Mouse (Mus musculus) monocyte, adult 5-6 weeks (primary cell): ENCODE results near the gene Fam178b. TPM values are rescaled to one million over a fixed set of nuclear protein-coding genes. Genes with fewer than 3 reads are reported as not detected.

Experiments
- ATAC-seq: fragments of 153-309, 156-312 bp; replicated peaks from 2 replicates; pipeline ENCODE4 v1.8.0; 2017; ENCODE audit warnings: mild to moderate bottlenecking; ENCODE audit not compliant: low TSS enrichment, insufficient number of reproducible peaks, severe bottlenecking, poor library complexity, low FRiP score
- total RNA-seq: library from RNA; stranded (forward); fragments of 200-1000, 200-491, 200-594 nt; gene quantifications from 3 replicates; pipeline ENCODE4 v1.2.3, GENCODE M21; 2017

The Fam178b gene
- total RNA-seq, 1 experiment from 2014 or later: not detected

DNA sequence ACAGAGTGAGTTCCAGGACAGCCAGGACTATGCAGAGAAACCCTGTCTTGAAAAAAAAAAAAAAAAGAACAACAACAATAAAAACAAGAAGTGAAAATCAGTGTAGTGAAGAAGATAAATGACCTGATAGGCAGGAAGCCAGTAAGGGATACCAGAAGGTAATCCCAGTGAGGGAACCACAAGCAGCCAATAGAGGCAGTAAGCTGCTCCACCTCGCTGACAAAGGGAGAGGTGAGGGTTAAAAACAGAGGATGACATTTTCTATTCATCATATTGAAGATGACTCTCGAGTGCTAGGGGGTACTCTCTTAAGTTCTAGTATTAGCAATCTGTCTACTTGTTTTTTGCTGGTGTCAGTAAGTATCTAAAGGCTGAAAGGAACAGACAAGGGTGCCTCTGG, 84.6 kb downstream of the Fam178b start:
- no peak for ATAC-seq

DNA sequence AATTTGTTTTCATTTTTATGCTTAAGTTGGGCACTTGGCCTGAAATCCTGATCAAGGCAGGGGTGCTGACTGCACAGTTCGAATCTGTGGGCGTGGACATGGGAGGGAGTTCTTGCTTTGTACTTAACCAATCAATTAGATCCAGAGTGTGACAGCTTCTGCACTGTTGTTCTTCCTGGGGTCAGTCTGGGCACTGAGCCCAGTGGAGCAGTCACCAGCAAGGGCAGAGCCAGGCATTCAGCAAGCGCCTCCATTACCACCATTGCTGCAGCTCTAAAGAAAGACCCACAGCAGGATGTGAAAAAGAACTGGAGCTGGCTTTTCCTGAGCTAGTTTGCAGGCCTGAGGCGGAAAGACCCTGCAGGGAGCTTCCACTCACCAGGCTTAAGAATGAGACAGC, 86.9 kb downstream of the Fam178b start:
- ATAC-seq: no peak

DNA sequence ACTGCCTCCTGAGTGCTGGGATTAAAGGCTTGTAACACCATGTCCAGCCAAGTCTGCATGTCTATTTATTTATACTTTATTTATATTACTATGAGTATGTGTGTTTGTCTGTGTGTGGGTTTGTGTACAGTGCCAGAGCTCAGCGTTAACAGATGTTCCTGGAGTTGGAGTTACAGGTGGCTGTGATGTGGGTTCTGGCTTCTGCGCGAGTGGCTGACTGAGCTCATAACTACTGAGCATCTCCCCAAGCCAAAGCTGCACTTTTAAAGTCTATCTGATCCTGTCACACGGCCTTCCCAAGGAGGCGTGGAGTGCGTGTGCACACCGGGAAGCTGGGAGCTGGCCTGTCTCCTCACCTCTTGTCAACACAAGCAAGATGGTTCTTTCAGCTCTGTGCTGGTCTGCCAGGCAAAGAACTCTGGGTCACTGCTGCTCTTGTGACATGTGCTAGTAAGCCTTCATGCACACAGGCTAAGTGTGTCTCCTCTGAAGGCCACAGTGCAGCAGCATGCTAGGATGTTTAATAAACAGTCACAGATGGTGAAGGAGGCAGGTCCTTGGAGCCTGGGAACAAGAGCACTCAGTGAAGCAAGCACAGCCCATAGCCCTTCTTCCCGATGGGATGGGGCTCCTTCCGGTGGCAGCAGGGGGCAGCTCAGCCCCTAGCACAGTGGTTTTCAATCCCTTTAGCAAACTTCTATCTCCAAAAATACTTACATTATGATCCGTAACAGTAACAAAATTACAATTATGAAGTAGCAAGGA, 87.6 kb downstream of the Fam178b start:
- ATAC-seq: no peak

GRCm38 (mm10) chr1:36593099-36593498, 89.9 kb downstream of the Fam178b start:
- no peak for ATAC-seq

DNA sequence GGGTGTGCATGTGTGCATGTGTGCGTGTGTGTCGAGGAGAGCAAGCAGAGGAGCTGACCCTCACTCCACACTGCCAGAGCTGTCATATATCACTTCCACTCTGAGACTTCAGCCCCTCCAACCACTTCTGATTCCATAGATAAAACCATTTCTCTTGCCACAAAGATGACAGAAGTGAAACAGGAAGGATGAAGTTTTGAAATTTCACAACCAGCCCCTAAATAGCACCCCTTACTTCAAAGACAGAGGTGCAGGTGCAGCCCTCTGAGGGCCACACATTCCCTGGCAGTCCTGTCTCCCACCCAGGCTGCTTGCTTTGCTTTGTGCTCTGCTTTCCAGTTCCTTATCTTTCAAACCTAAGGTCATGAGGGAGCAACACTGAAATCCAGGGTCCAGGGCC, 91.6 kb downstream of the Fam178b start:
- no peak for ATAC-seq

GRCm38 (mm10) chr1:36590664-36591063, 92.3 kb downstream of the Fam178b start:
- no peak for ATAC-seq

- no peak for ATAC-seq
Observed at GRCm38 (mm10) chr1:36589486-36589885, 93.5 kb downstream of the Fam178b start.

- ATAC-seq: no peak
Observed at GRCm38 (mm10) chr1:36588476-36589450, 94.2 kb downstream of the Fam178b start.

DNA sequence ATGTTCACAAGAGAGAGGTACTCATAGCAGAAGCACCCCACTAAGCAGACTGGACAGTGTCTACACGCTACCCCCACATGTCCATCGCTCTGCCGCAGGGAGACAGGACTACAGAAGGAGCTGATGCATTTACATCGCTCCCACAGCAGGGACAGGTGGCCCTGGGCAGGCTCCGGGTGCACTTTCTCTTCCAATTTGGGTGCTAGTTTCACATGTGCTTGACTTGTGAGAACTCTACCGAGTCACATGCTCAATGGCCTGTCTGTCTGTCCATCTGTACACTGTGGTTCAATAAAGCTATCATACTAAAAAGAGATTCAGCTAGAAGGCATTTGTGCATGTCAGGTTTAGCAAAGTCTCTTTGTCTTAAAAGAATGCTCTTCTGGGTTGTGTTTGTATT, 95.1 kb downstream of the Fam178b start:
- no peak for ATAC-seq

DNA sequence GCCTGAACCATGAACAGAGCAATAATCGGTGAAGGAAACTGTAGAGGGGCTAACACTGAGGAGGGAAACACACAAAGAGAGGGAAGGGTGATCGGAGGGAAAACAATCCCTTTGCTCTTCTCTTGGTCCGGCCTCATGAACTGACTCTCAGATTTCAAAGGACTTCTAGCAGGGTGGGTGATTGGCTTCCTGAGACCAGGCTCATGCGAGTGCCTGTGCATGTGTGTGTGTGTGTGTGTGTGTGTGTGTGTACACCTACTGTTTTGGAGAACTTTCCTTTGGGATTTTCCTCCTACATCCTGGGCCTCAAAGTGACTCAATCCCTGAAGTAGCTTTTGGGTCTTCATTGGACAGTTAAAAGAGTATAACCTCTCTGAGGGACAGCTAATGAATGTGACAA, 96.7 kb downstream of the Fam178b start:
- no peak for ATAC-seq

DNA sequence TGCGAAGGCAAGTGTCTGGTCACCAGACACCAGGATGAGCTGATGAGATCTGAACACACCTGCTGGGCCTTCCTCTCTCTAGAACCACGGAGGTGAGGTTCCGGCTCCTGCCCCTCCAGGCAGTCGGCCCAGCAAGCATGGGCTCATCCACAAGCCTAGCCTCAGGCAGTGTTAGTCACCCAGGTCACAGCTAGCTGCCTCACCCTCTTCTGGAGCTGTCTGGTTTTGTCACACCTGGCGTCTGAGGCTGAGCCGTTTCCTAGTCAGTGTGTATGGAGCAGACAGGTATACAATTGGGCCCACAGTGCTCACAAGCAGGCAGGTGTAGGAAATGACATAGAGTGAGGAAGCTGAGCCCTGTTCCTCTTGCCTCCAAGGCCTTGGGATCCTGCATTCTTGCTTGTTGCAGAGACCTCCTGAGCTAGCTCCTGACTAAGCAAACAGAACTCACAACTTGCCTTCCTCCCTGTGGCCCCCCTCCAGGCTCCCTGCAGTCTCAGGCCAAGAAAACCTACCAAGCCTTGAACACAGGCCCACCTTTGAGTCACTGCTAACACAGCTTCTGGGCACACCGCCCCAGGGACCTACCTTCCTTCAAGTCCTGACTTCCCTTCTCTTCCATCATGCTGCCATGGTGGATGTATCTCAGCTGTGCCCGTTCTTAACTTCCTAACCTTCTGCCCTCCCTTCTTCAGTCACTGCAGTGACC, 99.4 kb downstream of the Fam178b start:
- ATAC-seq: no peak

GRCm38 (mm10) chr1:36582211-36582610, 100.8 kb downstream of the Fam178b start:
- no peak for ATAC-seq

DNA sequence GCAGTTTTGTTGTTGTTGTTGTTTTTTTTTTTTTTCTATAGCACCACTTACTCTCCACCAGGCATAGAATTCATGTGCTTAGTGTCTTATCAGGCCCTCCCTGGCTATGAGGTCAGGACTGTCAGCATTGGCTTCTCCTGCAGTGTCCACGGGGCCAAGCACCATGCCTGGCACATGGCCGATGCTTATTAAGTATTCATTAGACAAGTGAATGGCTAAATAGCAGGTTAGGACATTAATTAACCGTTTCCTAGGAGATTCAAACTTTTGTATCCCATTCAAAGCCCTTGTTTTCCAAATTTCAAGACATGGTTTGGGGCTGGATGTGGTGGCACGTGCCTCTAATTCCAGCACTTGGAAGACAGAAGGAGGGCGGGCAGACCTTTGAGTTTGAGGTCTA, 101.7 kb downstream of the Fam178b start:
- no peak for ATAC-seq

DNA sequence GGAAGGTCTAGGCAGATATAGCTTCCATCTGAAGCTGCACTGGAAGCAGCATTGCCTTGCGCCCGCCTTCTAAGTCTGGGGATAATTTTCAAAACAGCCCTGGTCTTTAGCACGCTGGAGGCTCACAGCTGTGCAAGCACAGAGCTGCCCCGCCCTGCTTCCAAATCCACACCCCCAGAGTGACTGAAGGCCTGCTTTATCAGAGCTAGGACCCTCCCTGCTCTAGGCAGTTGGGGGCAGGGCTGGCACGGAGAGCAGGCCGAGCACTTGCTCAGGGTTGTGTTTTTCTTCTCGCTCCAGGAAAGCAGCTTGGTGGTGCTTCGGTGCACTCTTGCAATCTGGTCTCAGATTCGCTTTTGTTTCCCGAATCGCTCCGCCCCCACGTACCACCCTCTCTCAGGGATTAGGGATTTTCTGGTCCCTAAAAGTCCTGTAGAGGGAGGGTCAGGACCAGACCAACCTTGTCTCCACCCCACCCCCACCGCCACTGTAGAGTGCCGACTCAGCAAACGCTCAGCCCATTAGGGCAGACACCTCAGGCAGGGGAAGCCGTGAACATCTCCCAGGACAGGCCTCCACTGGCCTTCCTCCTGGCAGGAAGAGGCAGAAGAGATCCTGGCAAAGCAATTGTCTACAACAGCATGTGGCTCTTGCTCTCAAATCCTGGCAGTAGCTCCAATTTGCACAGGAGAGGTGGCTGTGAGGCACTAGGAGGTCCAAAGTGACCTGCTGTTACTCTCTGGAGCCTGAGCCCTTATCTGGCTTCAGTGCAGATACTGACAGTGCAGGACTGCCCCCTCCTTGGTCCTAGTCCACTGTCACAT, 102.4 kb downstream of the Fam178b start:
- no peak for ATAC-seq

- ATAC-seq: no peak
Observed at GRCm38 (mm10) chr1:36579974-36580383, 103.0 kb downstream of the Fam178b start.

GRCm38 (mm10) chr1:36576991-36577675, 105.8 kb downstream of the Fam178b start:
- ATAC-seq: no peak

- no peak for ATAC-seq
Observed at GRCm38 (mm10) chr1:36575347-36575746, 107.6 kb downstream of the Fam178b start.
